Comparison of ENCODE assay signal across 26 mouse cellular contexts in the genomic region with DNA sequence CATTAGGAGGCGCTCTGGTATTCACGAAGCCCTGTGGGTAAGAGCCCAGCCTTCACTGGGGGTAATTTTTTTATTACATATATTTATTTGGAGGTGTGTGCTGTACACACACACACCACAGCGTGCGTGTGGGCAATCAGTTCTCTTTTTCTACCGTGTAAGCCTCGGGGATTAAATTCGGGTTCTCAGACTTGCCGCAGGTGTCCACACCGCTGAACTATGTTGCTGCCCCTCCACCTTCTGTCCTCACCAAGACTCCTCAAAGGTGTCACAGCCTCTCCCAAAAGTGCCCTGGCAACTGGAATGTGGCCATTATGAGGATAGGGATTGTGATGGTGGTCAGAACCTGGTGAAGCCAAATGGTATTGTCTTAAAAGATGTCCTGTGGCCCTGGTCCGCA. TPM values are rescaled to one million over a fixed set of nuclear protein-coding genes. Genes with fewer than 3 reads are reported as not detected.
DNase-seq lines count a peak whose midpoint lies in the region; ATAC-seq and TF ChIP-seq lines count a peak whose summit lies in the region.
"Had no signal": no experiment of that assay in that cellular context is flagged by ENCODE, and none has a peak within 500 bp of the region (broad histone marks: within the 10 kb centered on the region; RNA-seq: fewer than 3 reads in every experiment).

TSS of gene Tmem247 (plus strand) at position 301 of the 400 bp plus-strand sequence.

- TF ChIP-seq EP300 in CH12.LX (IDR thresholded peaks at IDR 0.05; ENCODE audit: low read length) (no peak), ES-Bruce4 (IDR thresholded peaks at IDR 0.05; ENCODE audit: insufficient read depth, low read depth, low read length) (no peak)

- no peaks in the 10 kb centered on the region for H3K27me3 ChIP-seq in lung, embryonic 14.5 days (ENCODE audit: insufficient read depth, low read length)
- H3K27me3 ChIP-seq in CH12.LX (replicated peaks) (no peaks in the 10 kb centered on the region), ES-Bruce4 (ENCODE audit: control insufficient read depth, insufficient read depth, low read length, poor library complexity, severe bottlenecking) (no peaks in the 10 kb centered on the region)
- H3K27me3 ChIP-seq in heart, embryonic 10.5 days (ENCODE audit: insufficient read depth, poor library complexity, severe bottlenecking): no peaks in the 10 kb centered on the region
- H3K27me3 ChIP-seq: embryonic facial prominence, embryonic 12.5 days; forebrain, embryonic 13.5 days; forebrain, embryonic 15.5 days had no signal

- DNase-seq in lung, embryonic 14.5 days: no peak
- no peak for DNase-seq in lung, postnatal 25 days (ENCODE audit: low spot score)
- no peak for DNase-seq in CH12.LX (ENCODE audit: extremely low read depth)
- DNase-seq in heart, embryonic 10.5 days (ENCODE audit: low spot score): no peak
- DNase-seq: adrenal gland, adult 2 months; adrenal gland, postnatal 10 days; adrenal gland, postnatal 25 days; cerebellum, adult 11 months; cerebellum, adult 2 months; cerebellum, adult 9-10 months; cerebellum, postnatal 10 days; cerebellum, postnatal 25 days; forebrain, postnatal 0 days had no signal

- in situ Hi-C loops in CH12.LX (cut with MboI; ENCODE audit: low pct_ligation_motif_present, low pct_unique_long_range_greater_than_20kb, low sequenced_read_pairs): loop anchor here (5.0 to 25.0 kb wide), 3 partner anchors 125 to 645 kb away; no protein-coding TSS in a partner anchor

- H3K9me3 ChIP-seq in lung, embryonic 14.5 days (ENCODE audit: low read depth, low read length): no peaks in the 10 kb centered on the region
- peaks cover 4% of the 10 kb centered on the region for H3K9me3 ChIP-seq in CH12.LX (replicated peaks; ENCODE audit: low read length)
- H3K9me3 ChIP-seq in ES-Bruce4 (replicated peaks; ENCODE audit: control insufficient read depth, insufficient read depth, low read length, poor library complexity, severe bottlenecking): no peaks in the 10 kb centered on the region
- H3K9me3 ChIP-seq in heart, embryonic 10.5 days: no peaks in the 10 kb centered on the region
- H3K9me3 ChIP-seq: embryonic facial prominence, embryonic 10.5 days; embryonic facial prominence, embryonic 12.5 days; forebrain, embryonic 15.5 days had no signal

- 90% methylated on average over 10 of the region's 10 CpGs for WGBS in lung, embryonic 14.5 days
- 85% methylated on average over 10 of the region's 10 CpGs for WGBS in heart, embryonic 10.5 days

- TF ChIP-seq CTCF in lung, embryonic 14.5 days (IDR thresholded peaks at IDR 0.05; ENCODE audit: low read depth): 0 out of 2 replicates have a peak, but pooled peaks have one; percentile 6
- TF ChIP-seq CTCF in CH12.LX (conservative IDR thresholded peaks at IDR 0.05 in 1 of 2, IDR thresholded peaks at IDR 0.05 in 1 of 2; ENCODE audit: low read depth in 2 of 2, low read length in 2 of 2) (peak in 1 of 2 experiments; percentile 45; a peak in 2 of 4 replicates), ES-Bruce4 (IDR thresholded peaks at IDR 0.05; ENCODE audit: low read depth, low read length) (peak; percentile 22)

- dilution Hi-C loops in CH12.LX (cut with MboI; ENCODE audit: extremely low pct_ligation_motif_present, extremely low pct_unique_long_range_greater_than_20kb, low sequenced_read_pairs): no loop called here

- H3K36me3 ChIP-seq in lung, embryonic 14.5 days (ENCODE audit: insufficient read depth): no peaks in the 10 kb centered on the region
- no peaks in the 10 kb centered on the region for H3K36me3 ChIP-seq in CH12.LX (replicated peaks in 1 of 2; ENCODE audit: control insufficient read depth in 1 of 2, insufficient read depth in 1 of 2, low read length in 1 of 2)
- no peaks in the 10 kb centered on the region for H3K36me3 ChIP-seq in ES-Bruce4 (ENCODE audit: control insufficient read depth, insufficient read depth, low read length, poor library complexity, severe bottlenecking)
- no peaks in the 10 kb centered on the region for H3K36me3 ChIP-seq in heart, embryonic 10.5 days
- H3K36me3 ChIP-seq: embryonic facial prominence, embryonic 10.5 days; embryonic facial prominence, embryonic 12.5 days; forebrain, embryonic 15.5 days had no signal

- no peak within 1 kb of the TSS for H3K9ac ChIP-seq in lung, embryonic 14.5 days
- no peak within 1 kb of the TSS for H3K9ac ChIP-seq in CH12.LX (ENCODE audit: insufficient read depth, low read depth)
- no peak within 1 kb of the TSS for H3K9ac ChIP-seq in ES-Bruce4 (ENCODE audit: low read depth, poor library complexity, severe bottlenecking)
- H3K9ac ChIP-seq: embryonic facial prominence, embryonic 12.5 days; forebrain, embryonic 13.5 days; forebrain, embryonic 15.5 days; forebrain, postnatal 0 days had no signal

- TF ChIP-seq RAD21 in CH12.LX (IDR thresholded peaks at IDR 0.05; ENCODE audit: low read depth, low read length): peak; percentile 23

- no peak within 1 kb of the TSS for H3K4me3 ChIP-seq in lung, embryonic 14.5 days (ENCODE audit: low read depth, low read length)
- no peak within 1 kb of the TSS for H3K4me3 ChIP-seq in CH12.LX (replicated peaks in 1 of 3; ENCODE audit: low read depth in 2 of 3, low read length in 2 of 3, poor library complexity in 1 of 3)
- H3K4me3 ChIP-seq in ES-Bruce4 (ENCODE audit: low read depth, low read length): no peak within 1 kb of the TSS
- no peak within 1 kb of the TSS for H3K4me3 ChIP-seq in heart, embryonic 10.5 days
- H3K4me3 ChIP-seq: embryonic facial prominence, embryonic 10.5 days; embryonic facial prominence, embryonic 12.5 days; forebrain, embryonic 13.5 days; forebrain, embryonic 15.5 days had no signal

- no peak for ATAC-seq in lung, embryonic 14.5 days (ENCODE audit: insufficient read depth)
- ATAC-seq: forebrain, embryonic 13.5 days; forebrain, embryonic 15.5 days; forebrain, postnatal 0 days had no signal

- TF ChIP-seq POLR2A in CH12.LX (IDR thresholded peaks at IDR 0.05; ENCODE audit: low read depth, low read length): no peak
- TF ChIP-seq POLR2A in ES-Bruce4 (IDR thresholded peaks at IDR 0.05; ENCODE audit: insufficient read depth, low read length): no peak

- no peak within 1 kb of the TSS for H3K27ac ChIP-seq in lung, embryonic 14.5 days (ENCODE audit: low read depth)
- H3K27ac ChIP-seq in CH12.LX (ENCODE audit: insufficient read depth, low read depth) (no peak within 1 kb of the TSS), ES-Bruce4 (ENCODE audit: insufficient read depth, low read length) (no peak within 1 kb of the TSS)
- H3K27ac ChIP-seq in heart, embryonic 10.5 days: no peak within 1 kb of the TSS
- H3K27ac ChIP-seq: embryonic facial prominence, embryonic 10.5 days; embryonic facial prominence, embryonic 12.5 days; forebrain, embryonic 13.5 days; forebrain, embryonic 15.5 days had no signal

- H3K79me2 ChIP-seq in CH12.LX (replicated peaks; ENCODE audit: control insufficient read depth, extremely low read depth, insufficient read depth, poor library complexity, severe bottlenecking): no peaks in the 10 kb centered on the region

- H3K4me1 ChIP-seq in lung, embryonic 14.5 days (ENCODE audit: insufficient read depth): no peaks in the 10 kb centered on the region
- H3K4me1 ChIP-seq in CH12.LX (ENCODE audit: control insufficient read depth in 1 of 2, insufficient read depth in 2 of 2) (0 out of 4 replicates have a peak, but pooled peaks cover 0 to 3% of the 10 kb centered on the region in 2 experiments), ES-Bruce4 (ENCODE audit: control insufficient read depth, insufficient read depth, low read length) (no peaks in the 10 kb centered on the region)
- peaks cover under 1% of the 10 kb centered on the region; the same call in 1 of the 2 replicates for H3K4me1 ChIP-seq in heart, embryonic 10.5 days
- H3K4me1 ChIP-seq: embryonic facial prominence, embryonic 10.5 days; embryonic facial prominence, embryonic 12.5 days; forebrain, embryonic 13.5 days; forebrain, embryonic 15.5 days had no signal

- no peak within 1 kb of the TSS for H3K4me2 ChIP-seq in lung, embryonic 14.5 days
- H3K4me2 ChIP-seq in CH12.LX (ENCODE audit: insufficient read depth, low read depth, poor library complexity, severe bottlenecking): no peak within 1 kb of the TSS
- H3K4me2 ChIP-seq: embryonic facial prominence, embryonic 12.5 days; forebrain, embryonic 13.5 days; forebrain, embryonic 15.5 days had no signal

TF ChIP-seq in CH12.LX, 34 proteins besides CTCF, POLR2A, EP300 and RAD21:
- TF ChIP-seq ZMIZ1 (IDR thresholded peaks at IDR 0.05; ENCODE audit: low read depth, low read length): no peak
- TF ChIP-seq E2F4 (IDR thresholded peaks at IDR 0.05; ENCODE audit: insufficient replicate concordance, low read depth, low read length): no peak
- TF ChIP-seq SIN3A (IDR thresholded peaks at IDR 0.05; ENCODE audit: low read length): no peak
- no peak for TF ChIP-seq ZNF384 (IDR thresholded peaks at IDR 0.05; ENCODE audit: low read depth, low read length)
- no peak for TF ChIP-seq NELFE (IDR thresholded peaks at IDR 0.05; ENCODE audit: low read depth, low read length)
- TF ChIP-seq SMC3 (IDR thresholded peaks at IDR 0.05; ENCODE audit: low read depth, low read length): no peak
- no peak for TF ChIP-seq TBP (conservative IDR thresholded peaks at IDR 0.05; ENCODE audit: low read depth, low read length)
- no peak for TF ChIP-seq ZC3H11A (IDR thresholded peaks at IDR 0.05; ENCODE audit: low read depth, low read length)
- TF ChIP-seq CHD1 (IDR thresholded peaks at IDR 0.05; ENCODE audit: low read depth, low read length): no peak
TF ChIP-seq in CH12.LX: peak in this region for 0.

RNA-seq across cellular contexts. Expression of gene Tmem247, which starts in this region (rescaled TPM):
- polyA plus RNA-seq in lung, embryonic 14.5 days (2014; fragmentation: Nextera tagmentation; extraction: Ambion mirVana): not detected in 2 replicates
- total RNA-seq in CH12.LX (2012; rRNA removed): not detected in 2 replicates
- total RNA-seq in CH12.LX (2014; rRNA removed): not detected in 2 replicates
- not detected in 2 replicates for polyA plus RNA-seq in CH12.LX (2012; ENCODE audit: insufficient read length, low read depth)
- not detected in 2 replicates for polyA plus RNA-seq in ES-Bruce4 (2011; ENCODE audit: insufficient read depth, insufficient read length, low read depth, missing spikeins)
- polyA plus RNA-seq in heart, embryonic 10.5 days (2016; fragmentation: Nextera tagmentation; extraction: Ambion mirVana): not detected in 2 replicates
- total RNA-seq: adrenal gland, adult 2 months; adrenal gland, postnatal 10 days; adrenal gland, postnatal 25 days; adrenal gland, postnatal 4 days; ES-E14; forebrain, postnatal 0 days; MEL had no signal
- polyA plus RNA-seq: adrenal gland, adult 2 months; brain, embryonic 14.5 days; C2C12; cerebellum, adult 2 months; cortical plate, adult 2 months; embryonic facial prominence, embryonic 10.5 days; embryonic facial prominence, embryonic 12.5 days; embryonic facial prominence, embryonic 14.5 days; forebrain, embryonic 11.5 days; forebrain, embryonic 13.5 days; forebrain, embryonic 15.5 days; forebrain, postnatal 0 days had no signal
